Mouse (Mus musculus) cerebellum, adult 2 months (tissue): ENCODE measurements around the gene Prlh. TPM values are rescaled to one million over a fixed set of nuclear protein-coding genes. Genes with fewer than 3 reads are reported as not detected.
A peak's percentile ranks its signal among the peaks of the same experiment; 100 is the strongest.

Source experiments
- DNase-seq, 2 experiments: peaks; one replicate each; pipeline ENCODE4 v3.0.0; 2021
- H3K27ac ChIP-seq: fragments of 200-500 bp; 2 replicates; pipeline ENCODE4 v1.5.1; 2012; ENCODE audit warnings: low read length, control low read depth, inconsistent platforms; ENCODE audit not compliant: insufficient read depth
- H3K27me3 ChIP-seq: fragments of 200-500 bp; 2 replicates; pipeline ENCODE4 v1.6.1; 2012; ENCODE audit warnings: inconsistent platforms, mild to moderate bottlenecking, low read length, moderate library complexity; ENCODE audit not compliant: control insufficient read depth, insufficient read depth
- H3K4me1 ChIP-seq: fragments of 200-500 bp; 2 replicates; pipeline ENCODE4 v1.6.1; 2011; ENCODE audit warnings: low read length; ENCODE audit not compliant: control insufficient read depth, insufficient read depth
- H3K4me3 ChIP-seq: fragments of 200-500 bp; replicated peaks from 2 replicates; pipeline ENCODE3; 2011; ENCODE audit warnings: mild to moderate bottlenecking, low read depth, low read length, control low read depth; ENCODE audit not compliant: insufficient read depth
- CTCF ChIP-seq: fragments of 200-500 bp; IDR thresholded peaks from 2 replicates; pipeline ENCODE4 v1.5.1; 2011; ENCODE audit warnings: low read depth, mild to moderate bottlenecking, control low read depth, low read length, moderate library complexity, borderline replicate concordance; ENCODE audit not compliant: insufficient read depth
- POLR2A ChIP-seq: fragments of 200-500 bp; IDR thresholded peaks from 2 replicates; pipeline ENCODE4 v1.6.1; 2011; ENCODE audit warnings: low read length, control low read depth, borderline replicate concordance; ENCODE audit not compliant: insufficient read depth
- WGBS: fragments of 180-500 bp; shearing (Covaris S2); methylation state at CpG from one replicate; pipeline ENCODE4 v1.1.7; 2018; 5-methylcytosine and 5-hydroxymethylcytosine counted together
- polyA plus RNA-seq: library from polyadenylated mRNA; depleted of rRNA; stranded (reverse); fragments of >200 nt; gene quantifications from 2 replicates; pipeline ENCODE4 v1.2.3, GENCODE M21; 2012; rRNA removed

Prlh gene
- polyA plus RNA-seq: 1.1 TPM in 1 of 2 replicates, not detected in the other

DNA sequence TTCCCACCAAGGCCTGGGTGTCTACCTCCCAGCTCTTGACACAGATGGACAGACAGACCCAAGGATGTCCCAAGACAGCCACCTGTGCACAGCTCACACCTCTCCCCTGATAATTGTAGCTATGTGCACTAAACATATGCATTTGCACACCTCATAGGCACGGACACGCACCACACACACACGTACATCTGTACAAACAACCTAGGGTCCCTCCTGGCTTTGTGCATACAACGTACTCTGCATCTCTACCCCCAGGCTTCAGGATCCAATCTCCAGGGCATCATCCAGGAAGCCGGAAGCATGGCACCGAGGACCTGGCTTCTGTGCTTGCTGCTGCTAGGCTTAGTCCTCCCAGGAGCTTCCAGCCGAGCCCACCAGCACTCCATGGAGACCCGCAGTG, at the start of gene Prlh:
Prlh (plus strand) TSS at position 301 of the 400 bp plus-strand sequence.
- Histone ChIP-seq H3K4me3 (no peak within 1 kb of the TSS), H3K4me1 (no peaks in the 10 kb centered on the region), H3K27ac (no peak within 1 kb of the TSS), H3K27me3 (no peaks in the 10 kb centered on the region)
- 44% methylated on average over 8 of the region's 8 CpGs for WGBS
- TF ChIP-seq CTCF (no peak), POLR2A (no peak)
- no peak for DNase-seq

- TF ChIP-seq CTCF: no peak
- TF ChIP-seq POLR2A: no peak
- no peak for DNase-seq
- Histone ChIP-seq H3K27me3 (no peaks in the 10 kb centered on the region), H3K27ac (no peak overlapping the region), H3K4me1 (no peaks in the 10 kb centered on the region), H3K4me3 (no peak overlapping the region)
- WGBS: 68% methylated on average over 3 of the region's 3 CpGs
Measured at GRCm38 (mm10) chr1:90903211-90903945, 49.5 kb upstream of the Prlh start.

DNA sequence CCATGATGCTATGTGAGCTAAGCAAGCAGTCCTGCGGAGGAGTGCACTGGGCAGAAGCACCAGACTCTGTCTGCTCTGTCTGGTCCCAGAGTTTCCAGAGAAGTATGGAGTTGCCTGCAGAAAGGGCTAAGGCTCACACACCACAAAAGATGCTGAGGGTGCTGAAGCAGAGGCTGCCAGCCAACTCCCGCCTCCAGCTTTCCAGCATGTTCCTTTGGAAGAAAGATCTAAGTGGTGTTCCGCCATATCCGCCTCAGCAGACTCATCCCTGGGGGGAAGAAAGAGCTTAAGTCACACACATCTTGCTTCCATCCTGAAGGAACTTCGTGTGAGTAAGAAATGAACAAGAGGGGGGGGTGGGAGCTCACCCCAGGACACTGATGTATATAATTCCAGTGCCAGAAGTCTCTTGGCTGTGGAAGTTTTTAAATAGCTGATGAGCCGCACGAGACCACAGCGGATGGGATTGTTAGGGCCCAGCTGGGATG, 48.9 kb upstream of the Prlh start:
- DNase-seq: no peak

DNA sequence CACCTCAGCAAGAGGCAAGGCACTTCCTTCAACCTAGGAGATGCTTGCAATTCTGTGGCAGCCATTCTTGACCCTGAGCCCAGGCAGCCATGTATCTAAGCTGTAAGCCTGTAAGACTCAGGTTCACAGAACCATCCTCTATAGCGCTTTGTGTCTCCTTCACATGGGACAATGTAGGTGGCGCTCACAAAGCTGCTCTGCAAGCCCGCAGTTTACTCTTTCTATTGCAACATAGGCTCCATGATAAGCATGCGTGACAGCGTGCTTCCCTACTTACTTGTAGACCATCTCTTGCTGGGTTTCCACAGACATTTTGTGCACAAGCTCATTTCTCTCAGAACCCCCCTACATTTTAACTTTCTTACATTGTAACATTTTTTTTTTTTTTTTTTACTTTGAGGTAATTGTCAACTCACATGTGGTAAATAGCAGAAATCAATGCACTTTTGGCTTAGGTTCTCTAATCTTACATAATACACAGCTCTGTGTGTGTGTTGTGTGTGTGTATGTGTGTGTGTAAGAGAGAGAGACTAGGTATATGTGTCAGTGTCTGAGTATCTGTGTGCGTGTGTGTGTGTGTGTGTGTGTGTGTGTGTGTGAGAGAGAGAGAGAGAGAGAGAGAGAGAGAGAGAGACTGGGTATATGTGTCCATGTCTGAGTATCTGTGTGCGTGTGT, 48.0 kb upstream of the Prlh start:
- Histone ChIP-seq H3K4me1 (0 out of 2 replicates have a peak, but pooled peaks cover 3% of the 10 kb centered on the region), H3K4me3 (no peak overlapping the region), H3K27ac (no peak overlapping the region), H3K27me3 (no peaks in the 10 kb centered on the region)
- no peak for DNase-seq
- 84% methylated on average over 7 of the region's 7 CpGs for WGBS
- no peak for TF ChIP-seq POLR2A
- TF ChIP-seq CTCF: no peak

More for the DNA sequence above, 48.9 kb upstream of the Prlh start:
- Histone ChIP-seq H3K4me3 (no peak overlapping the region), H3K27ac (no peak overlapping the region), H3K4me1 (no peaks in the 10 kb centered on the region), H3K27me3 (no peaks in the 10 kb centered on the region)
- TF ChIP-seq POLR2A: no peak
- TF ChIP-seq CTCF: no peak
- WGBS: 38% methylated on average over 8 of the region's 8 CpGs

DNA sequence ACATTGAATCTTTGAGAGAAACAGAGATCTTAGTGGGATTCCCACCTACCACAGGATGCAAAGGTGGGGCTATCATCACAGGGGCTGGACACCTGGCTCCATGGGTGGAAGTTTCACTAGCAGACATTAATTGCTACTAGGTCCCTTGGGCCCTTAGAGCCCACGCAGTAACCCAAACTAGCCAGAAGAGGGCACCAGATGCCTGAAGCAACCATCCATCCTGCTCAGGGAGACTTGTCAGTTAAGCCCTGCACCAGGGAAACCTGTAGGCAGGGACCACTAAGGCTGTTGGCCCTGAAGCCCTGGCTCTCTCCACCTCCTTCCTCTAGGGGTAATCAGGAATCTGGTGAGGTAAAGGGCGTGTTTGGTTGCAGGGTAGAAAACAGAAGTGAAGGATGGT, 46.6 kb upstream of the Prlh start:
- peak; percentile 31 to 59 for DNase-seq
- TF ChIP-seq CTCF (peak; percentile 85), POLR2A (no peak)
- Histone ChIP-seq H3K4me1 (0 out of 2 replicates have a peak, but pooled peaks cover 3% of the 10 kb centered on the region), H3K27me3 (no peaks in the 10 kb centered on the region), H3K27ac (no peak overlapping the region), H3K4me3 (no peak overlapping the region)
- 2% methylated on average over 2 of the region's 2 CpGs for WGBS

DNA sequence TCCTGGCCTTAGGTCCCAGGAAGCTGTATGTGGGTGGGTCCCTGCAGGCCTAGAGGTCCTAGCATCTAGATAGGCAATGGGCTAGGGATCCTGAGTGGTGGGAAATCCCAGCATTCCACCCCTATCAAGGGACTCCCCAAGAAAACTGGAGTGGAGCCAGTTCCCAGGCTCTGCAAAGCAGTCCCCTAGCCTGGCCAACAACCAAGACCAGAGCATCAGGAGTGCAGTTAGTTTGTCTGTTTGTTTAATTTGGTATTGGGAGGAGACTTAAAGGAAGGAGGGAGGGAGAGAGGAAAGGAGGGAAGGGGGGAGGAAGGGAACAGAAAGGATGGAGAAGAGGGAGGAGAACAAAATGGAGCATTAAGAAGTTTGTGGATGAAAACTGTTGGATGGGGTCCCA, 43.7 kb upstream of the Prlh start:
- Histone ChIP-seq H3K27ac (no peak overlapping the region), H3K4me3 (no peak overlapping the region), H3K4me1 (0 out of 2 replicates have a peak, but pooled peaks cover 3% of the 10 kb centered on the region), H3K27me3 (no peaks in the 10 kb centered on the region)
- no peak for TF ChIP-seq POLR2A
- TF ChIP-seq CTCF: no peak
- DNase-seq: no peak

GRCm38 (mm10) chr1:90909631-90910152, 43.2 kb upstream of the Prlh start:
- H3K27ac ChIP-seq: no peak overlapping the region
- peak; percentile 32; the same call in 1 of the 2 replicates for TF ChIP-seq CTCF
- no peak for TF ChIP-seq POLR2A
- H3K27me3 ChIP-seq: no peaks in the 10 kb centered on the region
- H3K4me3 ChIP-seq: no peak overlapping the region
- 0 out of 2 replicates have a peak, but pooled peaks cover 3% of the 10 kb centered on the region for H3K4me1 ChIP-seq
- WGBS: 7% methylated on average over 17 of the region's 17 CpGs
- peak; percentile 32 to 38 for DNase-seq

DNA sequence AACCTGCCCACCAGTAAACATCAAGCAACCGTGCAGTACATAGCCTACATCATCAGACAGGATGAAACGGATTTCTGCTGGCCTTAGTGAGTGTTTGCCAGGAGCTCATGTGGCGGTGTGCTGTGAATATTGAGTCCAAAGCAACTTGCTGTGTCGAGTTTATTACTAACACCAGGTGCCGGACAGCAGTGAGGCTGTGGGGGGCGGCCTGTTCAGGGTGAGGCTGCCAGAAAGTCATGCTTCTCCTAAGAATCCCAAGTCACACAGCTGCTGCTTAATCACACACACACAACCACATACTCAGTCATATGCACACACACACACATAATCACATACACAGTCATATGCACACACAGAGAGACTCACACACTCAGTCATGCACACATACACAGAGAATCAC, 39.7 kb upstream of the Prlh start:
- TF ChIP-seq CTCF (no peak), POLR2A (no peak)
- WGBS: 44% methylated on average over 6 of the region's 6 CpGs
- Histone ChIP-seq H3K27ac (no peak overlapping the region), H3K27me3 (no peaks in the 10 kb centered on the region), H3K4me3 (no peak overlapping the region), H3K4me1 (0 out of 2 replicates have a peak, but pooled peaks cover 3% of the 10 kb centered on the region)
- DNase-seq: no peak
